Mouse (Mus musculus): ENCODE data around the gene Bsnd. TPM values are rescaled to one million over a fixed set of nuclear protein-coding genes. Genes with fewer than 3 reads are reported as not detected.

Gene Bsnd
- polyA plus RNA-seq, 1 experiment, result 73.6 TPM

- peaks cover 6% of the 10 kb centered on the region; the same call in 1 of the 2 replicates for H3K4me1 ChIP-seq (ENCODE audit: control insufficient read depth, insufficient read depth, low read length)
- peak overlapping the region; percentile 37 for H3K27ac ChIP-seq (ENCODE audit: insufficient read depth, low read depth, low read length)
- no peak overlapping the region for H3K4me3 ChIP-seq (ENCODE audit: insufficient read depth, low read depth, low read length)
- DNase-seq, result no peak
- 81% methylated on average over 1 of the region's 1 CpGs for WGBS
- TF ChIP-seq POLR2A (IDR thresholded peaks at IDR 0.05; ENCODE audit: low read depth, low read length) (no peak), CTCF (conservative IDR thresholded peaks at IDR 0.05; ENCODE audit: insufficient read depth, insufficient read length, low read depth, low read length) (no peak)
- H3K27me3 ChIP-seq (replicated peaks; ENCODE audit: control insufficient read depth, insufficient read depth, low read length), result no peaks in the 10 kb centered on the region
- no peaks in the 10 kb centered on the region for H3K36me3 ChIP-seq (ENCODE audit: control insufficient read depth, insufficient read depth, low read length)
Observed at GRCm38 (mm10) chr4:106483831-106484230, 8.3 kb downstream of the Bsnd start.

GRCm38 (mm10) chr4:106483215-106483727 is 8.8 kb downstream of the Bsnd start:
- peak; percentile 72 for DNase-seq
- no peaks in the 10 kb centered on the region for H3K27me3 ChIP-seq (replicated peaks; ENCODE audit: control insufficient read depth, insufficient read depth, low read length)
- no peak overlapping the region for H3K4me3 ChIP-seq (ENCODE audit: insufficient read depth, low read depth, low read length)
- 31% methylated on average over 7 of the region's 7 CpGs for WGBS
- peak overlapping the region; percentile 37 for H3K27ac ChIP-seq (ENCODE audit: insufficient read depth, low read depth, low read length)
- TF ChIP-seq CTCF (conservative IDR thresholded peaks at IDR 0.05; ENCODE audit: insufficient read depth, insufficient read length, low read depth, low read length) (no peak), POLR2A (IDR thresholded peaks at IDR 0.05; ENCODE audit: low read depth, low read length) (no peak)
- no peaks in the 10 kb centered on the region for H3K36me3 ChIP-seq (ENCODE audit: control insufficient read depth, insufficient read depth, low read length)
- peaks cover 6% of the 10 kb centered on the region; the same call in 1 of the 2 replicates for H3K4me1 ChIP-seq (ENCODE audit: control insufficient read depth, insufficient read depth, low read length)

GRCm38 (mm10) chr4:106480545-106480944 is 11.5 kb downstream of the Bsnd start:
- TF ChIP-seq POLR2A (IDR thresholded peaks at IDR 0.05; ENCODE audit: low read depth, low read length), result no peak
- TF ChIP-seq CTCF (conservative IDR thresholded peaks at IDR 0.05; ENCODE audit: insufficient read depth, insufficient read length, low read depth, low read length), result no peak
- no peak for DNase-seq
- H3K4me3 ChIP-seq (ENCODE audit: insufficient read depth, low read depth, low read length), result no peak overlapping the region
- H3K36me3 ChIP-seq (ENCODE audit: control insufficient read depth, insufficient read depth, low read length), result no peaks in the 10 kb centered on the region
- H3K4me1 ChIP-seq (ENCODE audit: control insufficient read depth, insufficient read depth, low read length), result peaks cover 6% of the 10 kb centered on the region; the same call in 1 of the 2 replicates
- 71% methylated on average over 3 of the region's 3 CpGs for WGBS
- peak overlapping the region; percentile 66 for H3K27ac ChIP-seq (ENCODE audit: insufficient read depth, low read depth, low read length)
- no peaks in the 10 kb centered on the region for H3K27me3 ChIP-seq (replicated peaks; ENCODE audit: control insufficient read depth, insufficient read depth, low read length)

- WGBS, result 2% methylated on average over 6 of the region's 6 CpGs
- Histone ChIP-seq H3K27ac (ENCODE audit: insufficient read depth, low read depth, low read length) (no peak overlapping the region), H3K4me1 (ENCODE audit: control insufficient read depth, insufficient read depth, low read length) (no peaks in the 10 kb centered on the region), H3K27me3 (replicated peaks; ENCODE audit: control insufficient read depth, insufficient read depth, low read length) (no peaks in the 10 kb centered on the region), H3K36me3 (ENCODE audit: control insufficient read depth, insufficient read depth, low read length) (no peaks in the 10 kb centered on the region), H3K4me3 (ENCODE audit: insufficient read depth, low read depth, low read length) (no peak overlapping the region)
- TF ChIP-seq CTCF (conservative IDR thresholded peaks at IDR 0.05; ENCODE audit: insufficient read depth, insufficient read length, low read depth, low read length) (peak; percentile 93), POLR2A (IDR thresholded peaks at IDR 0.05; ENCODE audit: low read depth, low read length) (no peak)
- peak; percentile 45 for DNase-seq
Observed at GRCm38 (mm10) chr4:106474241-106474640, 17.8 kb downstream of the Bsnd start.

DNA sequence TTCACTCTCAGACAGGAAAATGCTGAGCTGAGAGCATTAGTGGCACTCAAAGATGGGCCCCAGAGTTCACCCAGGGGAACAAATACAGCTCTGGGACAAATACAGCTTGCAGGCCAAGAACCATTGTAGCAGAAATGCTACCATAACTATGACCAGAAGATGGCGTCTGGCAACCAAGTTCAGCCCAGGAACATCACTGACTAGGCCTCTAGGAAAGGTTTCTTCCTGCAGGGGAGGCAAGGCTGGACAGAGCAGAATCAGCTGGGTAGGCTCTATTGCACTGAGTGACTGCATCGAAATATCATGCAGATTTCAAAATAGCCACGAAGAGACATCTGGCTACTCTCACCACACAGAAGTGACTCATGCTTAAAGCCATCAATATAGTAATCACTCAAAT is 19.7 kb downstream of the Bsnd start:
- DNase-seq, result peak; percentile 81
- 11% methylated on average over 3 of the region's 3 CpGs for WGBS
- no peaks in the 10 kb centered on the region for H3K27me3 ChIP-seq (replicated peaks; ENCODE audit: control insufficient read depth, insufficient read depth, low read length)
- no peaks in the 10 kb centered on the region for H3K36me3 ChIP-seq (ENCODE audit: control insufficient read depth, insufficient read depth, low read length)
- no peak overlapping the region for H3K27ac ChIP-seq (ENCODE audit: insufficient read depth, low read depth, low read length)
- no peaks in the 10 kb centered on the region for H3K4me1 ChIP-seq (ENCODE audit: control insufficient read depth, insufficient read depth, low read length)
- TF ChIP-seq CTCF (conservative IDR thresholded peaks at IDR 0.05; ENCODE audit: insufficient read depth, insufficient read length, low read depth, low read length) (peak; percentile 85), POLR2A (IDR thresholded peaks at IDR 0.05; ENCODE audit: low read depth, low read length) (no peak)
- no peak overlapping the region for H3K4me3 ChIP-seq (ENCODE audit: insufficient read depth, low read depth, low read length)

DNA sequence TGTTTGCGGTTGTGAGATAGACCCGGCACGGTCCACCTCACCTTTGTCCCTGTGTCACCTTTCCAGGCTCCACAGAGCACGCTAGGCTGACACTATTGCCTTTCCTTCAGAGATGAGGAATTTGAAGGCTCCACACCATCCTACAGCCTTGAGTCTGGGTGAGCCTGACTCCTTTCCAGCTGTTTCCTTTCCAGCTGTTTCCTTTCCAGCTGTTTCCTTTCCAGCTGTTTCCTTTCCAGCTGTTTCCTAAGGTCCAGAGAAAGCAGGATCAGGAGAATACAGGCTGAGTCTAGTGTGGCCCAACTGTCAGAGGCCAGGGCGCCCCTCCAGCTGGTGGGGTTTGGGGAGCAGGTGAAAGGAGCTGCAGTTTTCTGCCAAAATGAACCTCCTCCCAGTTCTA is 21.2 kb downstream of the Bsnd start:
- TF ChIP-seq POLR2A (IDR thresholded peaks at IDR 0.05; ENCODE audit: low read depth, low read length), result no peak
- TF ChIP-seq CTCF (conservative IDR thresholded peaks at IDR 0.05; ENCODE audit: insufficient read depth, insufficient read length, low read depth, low read length), result no peak
- 67% methylated on average over 5 of the region's 5 CpGs for WGBS
- H3K27ac ChIP-seq (ENCODE audit: insufficient read depth, low read depth, low read length), result no peak overlapping the region
- H3K4me3 ChIP-seq (ENCODE audit: insufficient read depth, low read depth, low read length), result no peak overlapping the region
- H3K36me3 ChIP-seq (ENCODE audit: control insufficient read depth, insufficient read depth, low read length), result no peaks in the 10 kb centered on the region
- H3K4me1 ChIP-seq (ENCODE audit: control insufficient read depth, insufficient read depth, low read length), result no peaks in the 10 kb centered on the region
- DNase-seq, result no peak
- no peaks in the 10 kb centered on the region for H3K27me3 ChIP-seq (replicated peaks; ENCODE audit: control insufficient read depth, insufficient read depth, low read length)

DNA sequence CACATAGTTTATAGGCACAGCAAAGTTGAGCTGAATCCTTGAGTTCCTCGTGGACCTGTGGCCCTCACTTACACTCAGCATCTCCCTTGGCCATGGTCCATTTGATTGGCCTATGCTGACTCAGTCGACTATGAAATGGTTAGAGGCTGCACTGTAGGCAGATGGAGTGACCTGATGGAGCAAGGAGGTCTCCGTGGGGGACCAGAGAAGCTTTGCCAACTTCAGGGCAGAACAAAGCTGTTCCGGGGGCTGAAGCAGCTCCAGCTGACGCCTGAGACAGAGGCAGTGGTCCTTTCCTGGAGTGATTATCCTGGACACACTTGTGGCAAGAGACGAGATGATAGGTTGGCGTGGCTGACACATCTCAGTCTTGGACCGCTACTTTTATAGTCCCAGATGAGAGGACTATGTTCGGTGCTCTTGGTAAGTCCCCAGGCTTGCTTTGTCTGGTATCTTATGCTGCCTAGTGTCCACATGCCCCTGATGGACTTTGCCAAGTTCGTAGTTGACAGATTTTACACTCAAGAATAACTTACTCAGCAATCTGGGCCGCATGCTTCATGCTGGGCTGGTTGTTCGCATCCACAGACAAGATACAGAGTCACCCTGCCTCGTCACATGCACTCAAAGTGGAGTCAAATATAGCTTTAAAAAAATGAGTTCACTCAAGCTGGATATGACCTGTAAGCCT is 24.5 kb downstream of the Bsnd start:
- H3K4me1 ChIP-seq (ENCODE audit: control insufficient read depth, insufficient read depth, low read length), result 0 out of 2 replicates have a peak, but pooled peaks cover 7% of the 10 kb centered on the region
- WGBS, result 67% methylated on average over 13 of the region's 13 CpGs
- no peak for TF ChIP-seq POLR2A (IDR thresholded peaks at IDR 0.05; ENCODE audit: low read depth, low read length)
- TF ChIP-seq CTCF (conservative IDR thresholded peaks at IDR 0.05; ENCODE audit: insufficient read depth, insufficient read length, low read depth, low read length), result no peak

More for the DNA sequence above, 24.5 kb downstream of the Bsnd start:
- no peak overlapping the region for H3K4me3 ChIP-seq (ENCODE audit: insufficient read depth, low read depth, low read length)
- DNase-seq, result no peak
- no peaks in the 10 kb centered on the region for H3K36me3 ChIP-seq (ENCODE audit: control insufficient read depth, insufficient read depth, low read length)
- no peaks in the 10 kb centered on the region for H3K27me3 ChIP-seq (replicated peaks; ENCODE audit: control insufficient read depth, insufficient read depth, low read length)
- no peak overlapping the region for H3K27ac ChIP-seq (ENCODE audit: insufficient read depth, low read depth, low read length)
